Mouse (Mus musculus) heart, postnatal 0 days (tissue): ENCODE measurements around the gene Prss21.

Source experiments
- CTCF ChIP-seq: IDR thresholded peaks from 2 replicates; pipeline ENCODE4 v1.5.1; 2016; ENCODE audit warnings: antibody characterized with exemption, control low read depth, low read depth
- EP300 ChIP-seq: IDR thresholded peaks from 2 replicates; pipeline ENCODE4 v1.6.1; 2016; ENCODE audit warnings: antibody characterized with exemption, low read depth

- TF ChIP-seq CTCF (no peak), EP300 (no peak)
These were observed 13.6 kb upstream of the Prss21 start for GRCm38 (mm10) chr17:23854229-23854765.
